Comparison of ENCODE assay signal across 8 mouse cellular contexts in the genomic region with DNA sequence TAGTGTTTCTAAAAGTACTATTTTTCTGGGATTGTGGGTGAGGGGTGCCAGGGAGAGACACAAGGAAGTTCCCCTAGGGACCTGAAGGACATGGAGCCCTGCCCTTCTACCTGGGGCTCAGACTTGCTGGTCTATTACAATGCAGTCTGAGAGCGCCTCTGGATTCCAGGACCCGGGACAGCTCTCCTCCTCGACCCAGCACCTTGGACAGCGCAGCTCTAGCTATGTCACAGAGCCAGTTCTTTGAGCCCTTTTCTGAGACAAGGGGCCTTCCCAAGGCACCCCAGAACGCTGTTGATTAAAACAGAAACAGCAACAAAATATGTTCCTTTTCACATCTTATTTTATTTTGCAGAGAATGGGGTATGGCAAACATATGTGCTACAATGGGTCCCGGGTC. TPM values are rescaled to one million over a fixed set of nuclear protein-coding genes. Genes with fewer than 3 reads are reported as not detected.
DNase-seq lines count a peak whose midpoint lies in the region; ATAC-seq and TF ChIP-seq lines count a peak whose summit lies in the region.

No protein-coding gene starts in this region.

- DNase-seq in Muller cell, postnatal 12 days (ENCODE audit: inconsistent ontology term): peak; percentile 77
- DNase-seq in embryonic facial prominence, embryonic 14.5 days (ENCODE audit: low spot score): peak; percentile 81
- peak; percentile 93 for DNase-seq in limb, embryonic 11.5 days (ENCODE audit: low spot score)
- DNase-seq in skeletal muscle tissue, adult 2 months (ENCODE audit: low read depth, low spot score): peak; percentile 14
- DNase-seq in layer of hippocampus, adult 9-11 months: no peak
- DNase-seq in frontal cortex, postnatal 10 days (ENCODE audit: low spot score in 2 of 2): no peak

- H3K27ac ChIP-seq in intestine, postnatal 0 days (ENCODE audit: low read depth, low read length): no peak overlapping the region
- H3K27ac ChIP-seq in intestine, embryonic 16.5 days (ENCODE audit: low read length): no peak overlapping the region
- no peak overlapping the region for H3K27ac ChIP-seq in embryonic facial prominence, embryonic 14.5 days (replicated peaks; ENCODE audit: low read depth, low read length)
- no peak overlapping the region for H3K27ac ChIP-seq in limb, embryonic 11.5 days (replicated peaks; ENCODE audit: low read depth, low read length)

- no peak overlapping the region for H3K9ac ChIP-seq in intestine, postnatal 0 days (ENCODE audit: low read depth, low read length)
- no peak overlapping the region for H3K9ac ChIP-seq in intestine, embryonic 16.5 days (ENCODE audit: low read depth, low read length)
- H3K9ac ChIP-seq in embryonic facial prominence, embryonic 14.5 days (ENCODE audit: low read depth, low read length): no peak overlapping the region
- H3K9ac ChIP-seq in limb, embryonic 11.5 days (ENCODE audit: low read length): no peak overlapping the region

- H3K4me2 ChIP-seq in intestine, postnatal 0 days (replicated peaks; ENCODE audit: low read depth): no peak overlapping the region
- H3K4me2 ChIP-seq in intestine, embryonic 16.5 days (ENCODE audit: low read depth, low read length): no peak overlapping the region
- no peak overlapping the region for H3K4me2 ChIP-seq in embryonic facial prominence, embryonic 14.5 days (ENCODE audit: low read depth, low read length)
- H3K4me2 ChIP-seq in limb, embryonic 11.5 days (ENCODE audit: low read depth, severe bottlenecking): no peak overlapping the region

- H3K27me3 ChIP-seq in intestine, postnatal 0 days (replicated peaks; ENCODE audit: control insufficient read depth, insufficient read depth, low read length): peaks cover 12% of the 10 kb centered on the region; the same call in 1 of the 2 replicates
- H3K27me3 ChIP-seq in intestine, embryonic 16.5 days (replicated peaks; ENCODE audit: control insufficient read depth, insufficient read depth, low read length): peaks cover 7% of the 10 kb centered on the region; the same call in 1 of the 2 replicates
- peaks cover 22% of the 10 kb centered on the region for H3K27me3 ChIP-seq in embryonic facial prominence, embryonic 14.5 days (replicated peaks; ENCODE audit: control insufficient read depth, insufficient read depth, low read length)
- H3K27me3 ChIP-seq in limb, embryonic 11.5 days (ENCODE audit: control insufficient read depth, insufficient read depth, low read length): peaks cover 5% of the 10 kb centered on the region; the same call in 1 of the 2 replicates

- H3K4me3 ChIP-seq in intestine, postnatal 0 days (ENCODE audit: low read depth, low read length): no peak overlapping the region
- H3K4me3 ChIP-seq in intestine, embryonic 16.5 days (ENCODE audit: low read length): no peak overlapping the region
- no peak overlapping the region for H3K4me3 ChIP-seq in embryonic facial prominence, embryonic 14.5 days (ENCODE audit: low read depth, low read length)
- no peak overlapping the region for H3K4me3 ChIP-seq in limb, embryonic 11.5 days (ENCODE audit: low read depth, low read length)

- no peaks in the 10 kb centered on the region for H3K4me1 ChIP-seq in intestine, postnatal 0 days (replicated peaks; ENCODE audit: control insufficient read depth, insufficient read depth, low read length)
- H3K4me1 ChIP-seq in intestine, embryonic 16.5 days (ENCODE audit: control insufficient read depth, insufficient read depth, low read length): no peaks in the 10 kb centered on the region
- H3K4me1 ChIP-seq in embryonic facial prominence, embryonic 14.5 days (ENCODE audit: control insufficient read depth, insufficient read depth, low read length): no peaks in the 10 kb centered on the region
- H3K4me1 ChIP-seq in limb, embryonic 11.5 days (ENCODE audit: control insufficient read depth, insufficient read depth, low read length): no peaks in the 10 kb centered on the region

- no peak for ATAC-seq in intestine, postnatal 0 days
- no peak for ATAC-seq in intestine, embryonic 16.5 days
- no peak for ATAC-seq in embryonic facial prominence, embryonic 14.5 days (ENCODE audit: low read depth)
- no peak for ATAC-seq in limb, embryonic 11.5 days (ENCODE audit: insufficient number of reproducible peaks, low FRiP score, low TSS enrichment, low read depth)

- no peaks in the 10 kb centered on the region for H3K9me3 ChIP-seq in intestine, postnatal 0 days (ENCODE audit: control insufficient read depth)
- no peaks in the 10 kb centered on the region for H3K9me3 ChIP-seq in intestine, embryonic 16.5 days (ENCODE audit: control insufficient read depth, low read length)
- H3K9me3 ChIP-seq in embryonic facial prominence, embryonic 14.5 days (ENCODE audit: control insufficient read depth, low read length): no peaks in the 10 kb centered on the region
- no peaks in the 10 kb centered on the region for H3K9me3 ChIP-seq in limb, embryonic 11.5 days (ENCODE audit: control insufficient read depth, low read length)

- TF ChIP-seq CTCF in intestine, postnatal 0 days (IDR thresholded peaks at IDR 0.05; ENCODE audit: low read depth): 0 out of 2 replicates have a peak, but pooled peaks have one; percentile 4

- WGBS in intestine, postnatal 0 days: 5% methylated on average over 6 of the region's 6 CpGs
- WGBS in intestine, embryonic 16.5 days: 5% methylated on average over 6 of the region's 6 CpGs
- 2% methylated on average over 6 of the region's 6 CpGs for WGBS in embryonic facial prominence, embryonic 14.5 days
- 7% methylated on average over 6 of the region's 6 CpGs for WGBS in limb, embryonic 11.5 days

- no peaks in the 10 kb centered on the region for H3K36me3 ChIP-seq in intestine, postnatal 0 days (ENCODE audit: control insufficient read depth, insufficient read depth)
- H3K36me3 ChIP-seq in intestine, embryonic 16.5 days (ENCODE audit: control insufficient read depth, insufficient read depth, low read length): no peaks in the 10 kb centered on the region
- H3K36me3 ChIP-seq in embryonic facial prominence, embryonic 14.5 days (ENCODE audit: control insufficient read depth, insufficient read depth, low read length): no peaks in the 10 kb centered on the region
- no peaks in the 10 kb centered on the region for H3K36me3 ChIP-seq in limb, embryonic 11.5 days (ENCODE audit: control insufficient read depth, insufficient read depth, low read length)

RNA-seq across cellular contexts. Expression of a gene that starts 25.9 kb away (rescaled TPM):
- 44.8 and 48.0 TPM in 2 replicates for polyA plus RNA-seq in intestine, postnatal 0 days (2015; fragmentation: Nextera tagmentation; extraction: Ambion mirVana)
- polyA plus RNA-seq in intestine, embryonic 16.5 days (2015; fragmentation: Nextera tagmentation; extraction: Ambion mirVana): 60.4 and 60.6 TPM in 2 replicates
- polyA plus RNA-seq in embryonic facial prominence, embryonic 14.5 days (2014; fragmentation: Nextera tagmentation; extraction: Ambion mirVana): 46.6 and 49.2 TPM in 2 replicates
- 8.5 and 8.6 TPM in 2 replicates for polyA plus RNA-seq in limb, embryonic 11.5 days (2014; fragmentation: Nextera tagmentation; extraction: Ambion mirVana)

RNA-seq across cellular contexts. Expression of a gene that starts 31.7 kb away (rescaled TPM):
- 42.5 and 42.9 TPM in 2 replicates for polyA plus RNA-seq in intestine, postnatal 0 days (2015; fragmentation: Nextera tagmentation; extraction: Ambion mirVana)
- 28.4 and 32.9 TPM in 2 replicates for polyA plus RNA-seq in intestine, embryonic 16.5 days (2015; fragmentation: Nextera tagmentation; extraction: Ambion mirVana)
- polyA plus RNA-seq in embryonic facial prominence, embryonic 14.5 days (2014; fragmentation: Nextera tagmentation; extraction: Ambion mirVana): 46.2 and 47.9 TPM in 2 replicates
- 6.3 and 9.3 TPM in 2 replicates for polyA plus RNA-seq in limb, embryonic 11.5 days (2014; fragmentation: Nextera tagmentation; extraction: Ambion mirVana)

RNA-seq across cellular contexts. Expression of a gene that starts 32.1 kb away (rescaled TPM):
- 0.10 and 0.14 TPM in 2 replicates for polyA plus RNA-seq in intestine, postnatal 0 days (2015; fragmentation: Nextera tagmentation; extraction: Ambion mirVana)
- polyA plus RNA-seq in intestine, embryonic 16.5 days (2015; fragmentation: Nextera tagmentation; extraction: Ambion mirVana): 0.33 and 0.54 TPM in 2 replicates
- 1.4 and 1.7 TPM in 2 replicates for polyA plus RNA-seq in embryonic facial prominence, embryonic 14.5 days (2014; fragmentation: Nextera tagmentation; extraction: Ambion mirVana)
- polyA plus RNA-seq in limb, embryonic 11.5 days (2014; fragmentation: Nextera tagmentation; extraction: Ambion mirVana): 0.09 and 0.23 TPM in 2 replicates

RNA-seq across cellular contexts. Expression of a gene that starts 38.5 kb away (rescaled TPM):
- 67.7 and 71.4 TPM in 2 replicates for polyA plus RNA-seq in intestine, postnatal 0 days (2015; fragmentation: Nextera tagmentation; extraction: Ambion mirVana)
- 76.3 and 77.6 TPM in 2 replicates for polyA plus RNA-seq in intestine, embryonic 16.5 days (2015; fragmentation: Nextera tagmentation; extraction: Ambion mirVana)
- 85.2 and 99.6 TPM in 2 replicates for polyA plus RNA-seq in embryonic facial prominence, embryonic 14.5 days (2014; fragmentation: Nextera tagmentation; extraction: Ambion mirVana)
- polyA plus RNA-seq in limb, embryonic 11.5 days (2014; fragmentation: Nextera tagmentation; extraction: Ambion mirVana): 16.4 and 16.5 TPM in 2 replicates

Comparison
In these comparisons a context has a peak if more than half of its experiments do, and no peak if none do; other contexts are left out.
1. DNase-seq: peak in Muller cell, postnatal 12 days (single experiment), embryonic facial prominence, embryonic 14.5 days (single experiment), limb, embryonic 11.5 days (single experiment) and skeletal muscle tissue, adult 2 months (single experiment); none in layer of hippocampus, adult 9-11 months (single experiment) and frontal cortex, postnatal 10 days (0 of 2).